Mouse (Mus musculus): ENCODE measurements around the gene Esr1.

Gene Esr1

DNA sequence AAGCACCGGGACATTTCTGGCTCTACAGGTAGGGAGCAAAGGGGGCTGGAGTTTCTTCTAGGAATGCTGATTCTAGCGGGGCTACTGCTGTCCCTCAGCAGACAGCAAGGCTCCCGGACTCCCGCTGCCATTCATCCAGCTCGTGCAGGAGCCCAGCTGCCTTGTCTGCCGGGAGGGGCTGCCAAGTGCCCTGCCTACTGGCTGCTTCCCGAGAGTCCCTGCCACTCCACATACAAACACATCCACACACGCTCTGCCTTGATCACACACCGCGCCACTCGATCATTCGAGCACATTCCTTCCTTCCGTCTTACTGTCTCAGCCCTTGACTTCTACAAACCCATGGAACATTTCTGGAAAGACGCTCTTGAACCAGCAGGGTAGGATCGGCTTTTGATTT lies 98.5 kb downstream of the Esr1 start:
- peak; percentile 38 to 57 for DNase-seq

DNA sequence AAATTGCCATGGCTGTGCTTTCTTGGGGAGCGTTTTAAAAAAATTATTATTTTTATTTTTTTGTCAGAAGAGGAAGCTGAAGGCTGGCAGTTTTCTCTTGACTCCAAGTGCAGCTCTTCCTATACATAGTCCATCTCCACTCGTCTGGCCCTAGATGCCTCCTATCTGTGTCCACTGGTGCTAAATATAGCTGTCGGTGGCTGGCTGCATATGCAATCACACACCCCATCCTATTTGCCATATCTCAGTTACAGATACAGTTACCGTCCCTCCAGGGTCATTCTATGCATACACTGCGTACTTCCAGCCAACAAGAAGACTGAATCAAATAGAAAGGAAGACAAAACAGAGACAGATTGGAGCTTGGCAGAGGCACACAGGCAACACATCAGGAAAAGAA lies 100.0 kb downstream of the Esr1 start:
- no peak for DNase-seq

DNA sequence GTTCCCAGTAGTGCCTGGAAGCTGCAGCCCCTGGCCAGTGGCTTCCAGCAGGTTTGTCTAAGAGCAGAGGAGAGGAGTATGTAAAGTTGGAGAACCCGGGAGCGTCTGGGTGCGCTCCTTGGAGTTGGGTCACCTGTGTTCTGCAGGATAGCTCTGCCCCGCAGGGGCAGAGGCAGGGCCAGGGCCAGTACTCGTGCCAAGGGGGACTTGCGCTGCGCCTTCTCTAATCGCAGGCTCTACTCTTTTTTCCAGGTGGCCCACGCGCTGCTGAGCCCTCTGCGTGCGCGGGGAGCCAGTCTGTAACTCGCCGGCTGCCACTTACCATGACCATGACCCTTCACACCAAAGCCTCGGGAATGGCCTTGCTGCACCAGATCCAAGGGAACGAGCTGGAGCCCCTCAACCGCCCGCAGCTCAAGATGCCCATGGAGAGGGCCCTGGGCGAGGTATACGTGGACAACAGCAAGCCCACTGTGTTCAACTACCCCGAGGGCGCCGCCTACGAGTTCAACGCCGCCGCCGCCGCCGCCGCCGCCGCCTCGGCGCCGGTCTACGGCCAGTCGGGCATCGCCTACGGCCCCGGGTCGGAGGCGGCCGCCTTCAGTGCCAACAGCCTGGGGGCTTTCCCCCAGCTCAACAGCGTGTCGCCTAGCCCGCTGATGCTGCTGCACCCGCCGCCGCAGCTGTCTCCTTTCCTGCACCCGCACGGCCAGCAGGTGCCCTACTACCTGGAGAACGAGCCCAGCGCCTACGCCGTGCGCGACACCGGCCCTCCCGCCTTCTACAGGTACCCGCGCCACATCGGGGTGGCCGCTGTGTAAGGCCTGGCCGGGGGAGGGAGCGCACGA lies 100.9 kb downstream of the Esr1 start:
- DNase-seq, result peak; percentile 36 to 55

GRCm38 (mm10) chr10:4713398-4713797 lies 102.0 kb downstream of the Esr1 start:
- no peak for DNase-seq

GRCm38 (mm10) chr10:4724851-4725250 lies 113.5 kb downstream of the Esr1 start:
- DNase-seq, result peak in 1 of 2 experiments; percentile 21

- no peak for DNase-seq
Measured at GRCm38 (mm10) chr10:4726141-4726540, 114.7 kb downstream of the Esr1 start.

GRCm38 (mm10) chr10:4732328-4732727 lies 120.9 kb downstream of the Esr1 start:
- DNase-seq, result no peak

DNA sequence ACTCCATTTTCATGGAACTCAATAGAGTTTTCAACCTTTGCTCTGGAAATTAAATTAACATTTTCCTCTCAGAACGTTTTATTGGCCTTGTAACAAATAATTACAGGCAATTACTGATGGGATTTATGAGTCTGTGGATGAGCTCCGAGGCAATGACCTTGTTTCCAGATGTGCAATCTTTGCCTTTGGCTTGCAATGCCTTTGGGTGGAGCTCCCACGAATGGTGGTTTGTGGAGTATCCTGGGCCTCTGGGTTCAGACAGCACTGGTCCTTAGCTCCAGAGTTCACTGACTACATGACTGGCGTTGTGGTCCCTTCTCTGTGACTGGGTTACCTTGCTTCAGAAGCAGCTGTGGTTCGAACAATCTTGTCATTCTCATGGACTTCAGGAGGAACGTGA lies 122.6 kb downstream of the Esr1 start:
- no peak for DNase-seq

- no peak for DNase-seq
Measured at GRCm38 (mm10) chr10:4734942-4735341, 123.5 kb downstream of the Esr1 start.

- no peak for DNase-seq
Measured at GRCm38 (mm10) chr10:4738311-4738710, 126.9 kb downstream of the Esr1 start.

DNA sequence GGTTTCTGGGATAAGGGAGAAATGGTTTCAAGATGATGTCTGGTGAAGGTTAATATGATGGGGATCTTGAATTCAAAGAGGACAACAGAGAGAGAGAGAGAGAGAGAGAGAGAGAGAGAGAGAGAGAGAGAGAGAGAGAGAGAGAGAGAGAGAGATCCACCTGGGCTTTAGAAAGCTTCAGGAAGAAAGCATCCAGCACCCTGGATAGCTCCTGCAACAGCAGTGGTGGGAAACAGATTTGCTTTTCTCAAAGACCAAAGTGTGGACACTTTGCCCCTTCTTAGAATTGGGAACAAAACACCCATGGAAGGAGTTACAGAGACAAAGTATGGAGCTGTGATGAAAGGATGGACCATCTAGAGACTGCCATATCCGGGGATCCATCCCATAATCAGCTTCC lies 139.7 kb downstream of the Esr1 start:
- peak; percentile 41 to 47 for DNase-seq

- no peak for DNase-seq
Measured at GRCm38 (mm10) chr10:4752977-4753376, 141.6 kb downstream of the Esr1 start.

DNA sequence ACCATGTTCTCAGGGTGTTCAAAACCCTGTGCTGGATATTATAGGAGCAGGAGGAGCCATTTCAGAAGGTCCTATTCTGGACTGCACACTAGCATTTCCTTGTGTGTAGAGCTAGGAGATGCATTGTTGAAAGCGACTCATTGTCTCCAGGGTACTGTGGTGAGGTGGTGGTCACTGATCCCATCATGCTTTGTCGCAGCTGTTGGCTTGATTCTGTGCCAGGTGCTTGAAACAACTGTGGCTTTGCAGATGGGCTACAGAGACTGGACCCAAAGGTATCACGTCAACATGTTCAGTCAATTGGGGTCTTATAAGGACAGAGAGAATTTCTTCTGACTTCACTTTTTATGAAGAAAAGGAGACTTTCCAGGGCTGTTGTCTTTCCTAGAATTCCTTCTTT lies 164.1 kb downstream of the Esr1 start:
- peak; percentile 20 to 28 for DNase-seq

- DNase-seq, result peak in 1 of 2 experiments; percentile 9
Measured at GRCm38 (mm10) chr10:4776007-4776713, 164.8 kb downstream of the Esr1 start.

GRCm38 (mm10) chr10:4776714-4777090 lies 165.3 kb downstream of the Esr1 start:
- DNase-seq, result no peak

DNA sequence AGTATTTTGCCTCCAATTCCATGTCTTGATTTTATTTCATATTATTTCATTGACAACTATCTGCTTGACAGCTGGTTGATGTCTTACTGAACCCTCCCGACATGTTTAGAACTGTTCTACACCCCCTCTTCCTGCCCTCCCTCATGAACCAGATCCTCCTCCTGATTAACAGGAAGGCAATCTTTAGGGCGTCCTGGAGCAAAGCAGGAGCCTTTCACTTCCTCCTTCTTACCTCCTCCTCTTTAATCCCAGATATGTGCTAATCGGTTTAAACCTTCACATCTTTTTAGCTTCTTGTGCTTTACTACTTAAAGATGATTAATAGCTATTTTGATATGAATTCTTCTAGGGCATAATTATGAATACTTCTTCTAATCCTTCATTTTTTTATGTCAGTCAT lies 166.6 kb downstream of the Esr1 start:
- no peak for DNase-seq

DNA sequence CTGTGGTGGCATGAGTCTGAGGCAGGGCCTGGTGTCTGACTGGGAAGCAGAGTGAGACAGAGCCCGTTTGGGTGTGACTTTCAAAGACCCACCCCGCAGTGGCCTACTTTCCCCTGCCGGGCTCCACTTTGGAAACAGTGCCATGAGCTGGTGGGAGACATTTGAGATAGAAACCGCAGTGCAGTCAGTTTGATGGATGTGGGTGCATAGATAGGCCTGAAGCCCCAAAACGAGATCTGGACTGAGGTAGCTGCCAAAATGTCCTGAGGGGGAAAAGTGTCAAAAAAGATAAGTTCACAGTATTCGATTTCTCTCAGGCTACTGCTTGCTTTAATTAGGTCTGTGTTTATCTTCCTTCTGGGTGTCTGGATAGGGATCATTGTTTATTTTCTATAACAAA lies 169.5 kb downstream of the Esr1 start:
- DNase-seq, result no peak

- DNase-seq, result no peak
Measured at GRCm38 (mm10) chr10:4787003-4787628, 175.7 kb downstream of the Esr1 start.

DNA sequence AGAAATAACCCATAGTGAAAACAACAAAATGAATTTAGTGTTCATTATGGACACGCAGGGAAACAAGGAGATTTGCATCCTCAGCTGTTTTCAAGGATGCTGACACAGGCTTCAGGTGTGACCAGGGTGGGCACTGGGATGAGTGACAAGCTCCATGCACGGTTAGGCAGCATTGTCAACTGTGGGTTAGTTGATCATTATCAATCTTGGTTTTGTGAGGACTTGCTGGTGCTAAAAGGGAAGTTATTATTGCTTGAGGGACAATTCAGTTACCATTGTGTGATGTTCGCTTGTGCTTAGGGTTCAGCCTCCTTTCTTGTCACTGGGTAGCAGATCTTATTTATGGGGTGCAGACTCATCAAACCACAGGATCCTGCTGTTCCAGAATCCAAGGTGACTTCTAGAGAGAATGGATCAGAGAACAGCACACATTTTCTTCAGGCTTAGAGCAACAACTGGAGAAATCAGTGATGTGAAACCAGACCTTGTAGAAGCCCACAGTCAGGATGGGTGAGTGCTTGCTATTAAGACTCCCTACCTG lies 186.9 kb downstream of the Esr1 start:
- DNase-seq, result no peak

DNA sequence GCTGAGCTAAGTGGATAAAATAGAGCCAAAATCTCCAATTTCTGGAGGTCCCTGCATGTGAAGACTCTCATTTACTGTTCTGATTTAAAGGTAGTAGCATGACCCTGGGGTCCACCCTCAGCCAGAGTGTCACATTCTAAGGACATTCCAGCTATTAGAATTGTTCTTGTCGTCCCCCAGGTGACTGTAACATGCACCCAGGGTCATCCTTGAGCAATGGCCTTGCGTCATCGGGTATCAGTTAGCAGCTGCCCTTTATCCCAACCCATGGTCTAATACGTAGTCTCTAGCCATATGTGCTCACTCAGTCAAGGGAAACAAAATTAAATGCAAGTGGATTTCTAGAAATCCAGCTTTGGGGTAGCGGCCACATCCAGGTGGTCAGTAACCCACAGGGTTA lies 213.0 kb downstream of the Esr1 start:
- no peak for DNase-seq

GRCm38 (mm10) chr10:4830592-4830991 lies 219.2 kb downstream of the Esr1 start:
- DNase-seq, result no peak

- DNase-seq, result peak in 1 of 2 experiments; percentile 3
Measured at GRCm38 (mm10) chr10:4838099-4838498, 226.7 kb downstream of the Esr1 start.

- no peak for DNase-seq
Measured at GRCm38 (mm10) chr10:4841039-4841438, 229.6 kb downstream of the Esr1 start.

GRCm38 (mm10) chr10:4847523-4847922 lies 236.1 kb downstream of the Esr1 start:
- no peak for DNase-seq

Measured in kidney, postnatal 4 days (tissue).